Mouse (Mus musculus) monocyte, adult 2 months (primary cell): ENCODE measurements around the gene Poldip2.

ENCODE experiments used
- DNase-seq, 2 experiments: peaks; one replicate each; pipeline ENCODE4 v3.0.0; 2022; ENCODE audit warnings: low spot score in 2 of 2, low read depth in 1 of 2

Gene Poldip2

GRCm38 (mm10) chr11:78512025-78512957, at the start of gene Poldip2, which contains the start of gene Tmem199:
Gene Poldip2, plus strand, starts transcription at chr11:78512193.
Gene Tmem199, minus strand, starts transcription at chr11:78512172.
- DNase-seq = peak; percentile 58 to 77

DNA sequence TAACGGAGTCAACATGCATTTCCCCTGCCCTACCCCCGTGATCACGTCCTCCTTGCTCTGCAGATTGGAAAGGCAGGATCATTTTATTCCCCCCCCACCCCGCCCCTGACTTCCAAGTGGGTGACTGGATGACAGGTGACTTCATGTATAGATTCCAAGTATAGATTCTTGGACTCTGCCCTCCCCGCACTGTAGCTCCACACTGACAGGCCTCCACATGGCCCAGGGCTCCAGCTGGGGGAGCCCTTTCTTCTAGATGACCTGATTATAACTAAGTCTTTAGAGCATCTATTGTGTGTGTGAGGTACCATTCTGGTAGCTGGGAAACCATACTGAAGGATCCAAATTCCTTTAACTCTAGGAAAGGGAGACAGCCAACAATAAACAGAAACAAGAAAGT, 49.3 kb upstream of the Poldip2 start:
- no peak for DNase-seq

GRCm38 (mm10) chr11:78463286-78464036, 48.5 kb upstream of the Poldip2 start:
- DNase-seq = no peak

DNA sequence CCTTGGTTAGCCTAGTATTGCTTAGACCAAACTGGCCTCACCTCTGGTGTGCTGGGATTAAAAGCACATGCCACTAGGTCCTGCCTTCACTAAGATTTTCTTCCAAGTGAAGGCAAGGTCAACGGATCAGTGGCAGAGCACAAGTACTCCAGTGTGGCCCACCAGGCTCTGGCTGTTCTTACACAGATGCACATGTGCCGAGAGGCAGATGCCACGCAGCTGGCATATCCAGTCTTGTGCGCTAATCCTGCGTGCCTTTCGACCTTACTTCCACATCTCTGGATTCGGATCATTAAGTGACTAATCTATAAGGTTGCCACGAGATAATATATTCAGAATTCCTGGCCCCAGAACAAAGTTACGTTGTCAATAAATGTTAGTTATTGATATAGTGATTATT, 46.9 kb upstream of the Poldip2 start:
- DNase-seq = no peak

DNA sequence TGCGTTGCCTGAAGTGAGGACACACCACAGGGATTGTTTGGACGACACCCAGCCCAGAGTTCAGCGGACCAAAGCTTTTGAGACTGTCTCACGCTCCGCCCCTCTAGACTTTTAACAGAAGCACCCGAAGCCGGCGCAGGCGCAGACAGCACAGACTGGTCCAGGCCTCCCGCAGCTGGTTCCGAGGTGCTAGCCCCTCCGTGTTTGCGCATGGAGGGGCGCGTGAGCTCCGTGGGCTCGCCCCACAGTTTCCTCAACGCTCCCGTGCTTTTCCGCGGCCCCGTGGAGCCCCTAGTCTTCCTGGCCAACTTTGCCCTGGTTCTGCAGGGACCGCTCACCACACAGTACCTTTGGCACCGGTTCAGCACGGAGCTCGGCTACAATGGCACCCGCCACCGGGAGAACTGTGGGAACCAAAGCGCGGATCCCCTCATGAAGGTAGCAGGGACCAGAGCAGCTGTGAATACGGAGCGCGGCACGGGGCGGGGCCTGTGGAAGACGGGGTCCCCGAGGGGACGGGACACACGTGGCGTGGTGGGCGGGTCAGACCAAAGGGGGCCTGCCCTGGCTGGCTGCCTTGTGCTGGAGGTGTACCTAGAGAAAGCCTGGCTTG, 46.3 kb upstream of the Poldip2 start, which contains the start of gene Slc46a1:
Gene Slc46a1 (plus strand): TSS at position 130 of the 613 bp plus-strand sequence.
- DNase-seq = peak in 1 of 2 experiments; percentile 27

GRCm38 (mm10) chr11:78466242-78466912, 45.6 kb upstream of the Poldip2 start:
- no peak for DNase-seq

GRCm38 (mm10) chr11:78467515-78467914, 44.5 kb upstream of the Poldip2 start:
- DNase-seq = no peak

DNA sequence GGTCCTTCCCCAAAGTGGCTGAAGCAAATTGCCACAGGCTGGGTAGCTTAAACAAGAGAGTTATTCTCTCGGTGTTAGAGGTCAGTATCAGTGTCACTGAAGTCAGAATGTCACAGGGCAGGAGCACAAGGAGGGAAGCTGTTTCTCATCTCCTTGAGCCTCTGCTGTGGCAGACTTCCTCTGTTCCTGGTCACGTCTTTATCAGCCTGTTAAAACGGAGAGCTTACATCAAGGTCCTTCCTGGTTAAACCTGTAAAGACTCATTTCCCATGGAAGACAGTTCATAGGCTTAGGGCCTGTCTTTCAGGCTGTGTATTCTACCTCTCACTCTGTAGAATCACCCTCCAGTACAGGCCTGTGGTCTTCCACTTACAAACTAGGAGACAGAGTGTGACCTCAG, 44.1 kb upstream of the Poldip2 start:
- no peak for DNase-seq

- DNase-seq = no peak
Observed at GRCm38 (mm10) chr11:78471326-78472103, 40.5 kb upstream of the Poldip2 start.

GRCm38 (mm10) chr11:78475289-78475688, 36.7 kb upstream of the Poldip2 start:
- DNase-seq = no peak

GRCm38 (mm10) chr11:78483639-78484038, 28.4 kb upstream of the Poldip2 start:
- no peak for DNase-seq

DNA sequence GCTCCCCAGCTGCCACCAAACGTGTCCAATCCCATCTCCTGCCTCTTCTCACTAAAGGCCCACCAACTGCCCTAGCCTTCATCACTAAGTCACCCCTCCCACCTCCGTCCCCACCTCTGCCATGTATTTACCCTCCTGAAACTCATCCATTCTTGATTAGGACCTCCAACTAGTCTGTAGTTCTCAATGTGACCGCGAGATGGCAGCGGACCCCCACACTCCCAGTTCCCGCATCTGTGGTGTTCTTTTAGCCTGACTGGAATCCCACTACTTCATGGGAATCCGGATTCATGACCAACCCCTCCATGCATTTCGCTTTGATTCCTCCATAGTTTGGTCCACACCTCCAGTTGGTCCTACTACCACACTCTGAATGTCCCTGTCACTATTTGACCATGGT, 23.8 kb upstream of the Poldip2 start:
- peak in 1 of 2 experiments; percentile 48 for DNase-seq

DNA sequence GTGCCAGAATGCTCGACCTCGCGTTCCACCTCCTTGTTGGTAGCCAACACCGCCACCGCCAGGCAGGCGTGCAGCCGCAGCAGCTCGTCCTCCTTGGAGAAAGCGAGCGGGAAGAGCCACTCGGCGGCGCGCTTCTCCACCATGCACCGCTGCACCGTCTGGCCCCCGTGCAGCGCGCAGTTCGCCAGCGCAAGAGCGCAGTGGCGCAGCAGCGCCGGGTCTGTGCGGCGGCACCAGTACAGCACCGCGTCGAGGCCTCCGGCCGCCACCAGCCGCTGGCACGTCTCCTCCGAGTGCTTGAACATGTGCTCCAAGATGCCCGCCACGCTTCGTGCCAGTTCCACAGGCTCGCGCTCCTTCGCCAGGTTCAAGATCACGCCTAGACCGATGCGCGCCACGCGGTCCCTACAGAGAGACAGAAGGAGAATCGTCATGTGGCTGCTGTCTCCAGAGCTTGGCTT, 21.2 kb upstream of the Poldip2 start:
- no peak for DNase-seq

- no peak for DNase-seq
Observed at GRCm38 (mm10) chr11:78495904-78496303, 16.1 kb upstream of the Poldip2 start.

- no peak for DNase-seq
Observed at GRCm38 (mm10) chr11:78497071-78497541, 14.9 kb upstream of the Poldip2 start.

- DNase-seq = peak; percentile 83
Observed at GRCm38 (mm10) chr11:78497544-78498522, 14.2 kb upstream of the Poldip2 start, which contains the start of gene Sarm1. Gene Sarm1, minus strand, starts transcription at chr11:78497754.

DNA sequence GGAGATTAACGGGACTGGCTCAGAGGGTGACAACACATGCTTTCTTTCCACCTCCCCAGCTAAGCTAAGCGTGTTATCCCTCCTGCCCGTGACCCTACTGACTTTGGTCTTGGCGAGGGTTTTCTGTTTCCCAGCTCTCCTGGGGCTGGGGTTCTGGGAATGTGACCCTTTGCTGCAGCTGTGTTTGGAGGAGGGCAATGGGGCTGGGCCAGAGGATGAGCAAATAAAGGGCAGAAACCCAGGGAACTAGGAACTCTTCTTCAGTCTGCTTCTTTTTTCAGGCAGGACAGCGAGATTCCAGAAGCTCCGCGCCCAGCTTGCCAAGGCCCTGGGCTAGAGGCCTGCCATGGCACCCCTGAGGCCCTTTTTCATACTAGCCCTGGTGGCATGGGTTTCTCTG, 13.0 kb upstream of the Poldip2 start, which contains the start of gene Vtn:
Gene Vtn (plus strand): TSS at position 88 of the 400 bp plus-strand sequence.
- DNase-seq = no peak

DNA sequence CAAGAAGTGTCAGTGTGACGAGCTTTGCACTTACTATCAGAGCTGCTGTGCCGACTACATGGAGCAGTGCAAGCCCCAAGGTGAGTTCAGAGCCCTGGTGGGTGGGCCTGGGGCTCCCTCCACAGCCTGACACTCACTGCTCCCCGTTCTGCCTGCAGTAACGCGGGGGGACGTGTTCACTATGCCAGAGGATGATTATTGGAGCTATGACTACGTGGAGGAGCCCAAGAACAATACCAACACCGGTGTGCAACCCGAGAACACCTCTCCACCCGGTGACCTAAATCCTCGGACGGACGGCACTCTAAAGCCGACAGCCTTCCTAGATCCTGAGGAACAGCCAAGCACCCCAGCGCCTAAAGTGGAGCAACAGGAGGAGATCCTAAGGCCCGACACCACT, 12.4 kb upstream of the Poldip2 start:
- no peak for DNase-seq
